Mouse (Mus musculus) midbrain, embryonic 10.5 days (tissue): ENCODE results near the gene 9230102O04Rik. TPM values are rescaled to one million over a fixed set of nuclear protein-coding genes. Genes with fewer than 3 reads are reported as not detected.

Experiments used
- DNase-seq: peaks from one replicate; pipeline ENCODE4 v3.0.0-alpha.2; 2017; ENCODE audit warnings: low spot score
- H3K27ac ChIP-seq: fragments of 300-500 bp; sonication (generic); replicated peaks from 2 replicates; pipeline ENCODE4 v1.5.1; 2016; ENCODE audit warnings: mild to moderate bottlenecking
- H3K27me3 ChIP-seq: fragments of 300-500 bp; sonication (generic); 2 replicates; pipeline ENCODE4 v1.6.1; 2016; ENCODE audit warnings: low read depth, mild to moderate bottlenecking; ENCODE audit not compliant: poor library complexity, severe bottlenecking
- H3K36me3 ChIP-seq: fragments of 300-500 bp; sonication (generic); 2 replicates; pipeline ENCODE4 v1.6.1; 2016; ENCODE audit warnings: mild to moderate bottlenecking, moderate library complexity
- H3K4me1 ChIP-seq: fragments of 300-500 bp; sonication (generic); 2 replicates; pipeline ENCODE4 v1.6.1; 2016
- H3K4me3 ChIP-seq: fragments of 300-500 bp; sonication (generic); 2 replicates; pipeline ENCODE4 v1.5.1; 2016; ENCODE audit warnings: mild to moderate bottlenecking, moderate library complexity
- H3K9me3 ChIP-seq: fragments of 300-500 bp; sonication (generic); replicated peaks from 2 replicates; pipeline ENCODE4 v1.6.1; 2016; ENCODE audit warnings: mild to moderate bottlenecking
- WGBS: fragments of 180-500 bp; shearing (Covaris S2); methylation state at CpG from one replicate; pipeline ENCODE4 v1.1.7; 2016; 5-methylcytosine and 5-hydroxymethylcytosine counted together
- polyA plus RNA-seq: library from polyadenylated mRNA; unstranded; fragments of >200 nt; fragmentation: Nextera tagmentation; extraction: Ambion mirVana; gene quantifications from 2 replicates; pipeline ENCODE4 v1.2.1, GENCODE M21; 2016

9230102O04Rik gene
- polyA plus RNA-seq, 1 experiment from 2014 or later = 0.47 TPM

DNA sequence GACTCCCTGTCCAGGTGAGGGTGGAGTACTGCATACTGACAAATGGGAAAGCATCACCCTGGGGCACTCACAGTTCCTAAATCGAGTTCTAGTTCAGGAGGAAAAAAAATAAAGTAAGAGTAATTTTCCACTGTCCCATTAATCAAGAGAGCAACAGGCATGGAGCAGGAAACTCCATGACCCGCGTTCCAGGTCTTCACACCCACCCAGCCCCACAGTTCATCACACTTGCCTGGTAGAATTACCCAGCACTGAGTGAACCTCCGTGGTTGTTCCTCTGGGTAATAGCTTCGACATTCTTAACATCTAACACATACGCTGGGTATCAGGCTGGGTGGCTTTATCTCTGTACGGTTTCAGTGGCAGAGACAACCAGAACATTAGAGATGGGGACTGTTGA lies 55.6 kb downstream of the 9230102O04Rik start:
- H3K27me3 ChIP-seq = no peaks in the 10 kb centered on the region
- 89% methylated on average over 7 of the region's 7 CpGs for WGBS

More for the DNA sequence above, 55.6 kb downstream of the 9230102O04Rik start:
- Histone ChIP-seq H3K4me3 (no peak overlapping the region), H3K36me3 (no peaks in the 10 kb centered on the region), H3K27ac (no peak overlapping the region), H3K4me1 (no peaks in the 10 kb centered on the region), H3K9me3 (no peaks in the 10 kb centered on the region)
- no peak for DNase-seq

Other genes with a start within 250 kb of the 9230102O04Rik start
- gene 4930412O13Rik, start 8.3 kb downstream of the 9230102O04Rik start, polyA plus RNA-seq = 0.31 and 1.1 TPM in 2 replicates
- 10.5 and 28.2 TPM in 2 replicates for gene Gata3, start 494 bp upstream of the 9230102O04Rik start, polyA plus RNA-seq
- 15.4 and 16.7 TPM in 2 replicates for gene Taf3, start 159.1 kb upstream of the 9230102O04Rik start, polyA plus RNA-seq
- 487 and 502 TPM in 2 replicates for gene Atp5c1, start 191.0 kb upstream of the 9230102O04Rik start, polyA plus RNA-seq
- 35.5 and 38.4 TPM in 2 replicates for gene Kin, start 191.1 kb upstream of the 9230102O04Rik start, polyA plus RNA-seq
- 0.06 TPM in 1 of 2 replicates, not detected in the other for gene Itih2, start 241.9 kb upstream of the 9230102O04Rik start, polyA plus RNA-seq